Mouse (Mus musculus): Measurements from ENCODE around the gene Rps6ka1. TPM values are rescaled to one million over a fixed set of nuclear protein-coding genes. Genes with fewer than 3 reads are reported as not detected.

Rps6ka1 gene
- polyA plus RNA-seq, 1 experiment from 2014 or later, result 53.3 TPM

Other genes starting within 250 kb of the Rps6ka1 start
- gene Zdhhc18, start 237.6 kb downstream of the Rps6ka1 start, polyA plus RNA-seq (2016; fragmentation: Nextera tagmentation; extraction: Ambion mirVana), result 3.6 and 4.0 TPM in 2 replicates
- gene Pigv, start 215.2 kb downstream of the Rps6ka1 start, polyA plus RNA-seq (2016; fragmentation: Nextera tagmentation; extraction: Ambion mirVana), result 17.9 and 19.6 TPM in 2 replicates
- 42.1 and 46.6 TPM in 2 replicates for gene Arid1a, start 131.0 kb downstream of the Rps6ka1 start, polyA plus RNA-seq (2016; fragmentation: Nextera tagmentation; extraction: Ambion mirVana)
- 2,670 and 2,950 TPM in 2 replicates for gene Hmgn2, start 80.9 kb upstream of the Rps6ka1 start, polyA plus RNA-seq (2016; fragmentation: Nextera tagmentation; extraction: Ambion mirVana)
- 41.8 and 41.9 TPM in 2 replicates for gene Dhdds, start 113.1 kb upstream of the Rps6ka1 start, polyA plus RNA-seq (2016; fragmentation: Nextera tagmentation; extraction: Ambion mirVana)
- 16.7 and 46.5 TPM in 2 replicates for gene Lin28a, start 131.0 kb upstream of the Rps6ka1 start, polyA plus RNA-seq (2016; fragmentation: Nextera tagmentation; extraction: Ambion mirVana)
- gene Zfp683, start 166.0 kb upstream of the Rps6ka1 start, polyA plus RNA-seq (2016; fragmentation: Nextera tagmentation; extraction: Ambion mirVana), result not detected in 2 replicates
- 3.5 and 4.4 TPM in 2 replicates for gene Crybg2, start 173.0 kb upstream of the Rps6ka1 start, polyA plus RNA-seq (2016; fragmentation: Nextera tagmentation; extraction: Ambion mirVana)
- 2.4 and 3.9 TPM in 2 replicates for gene Cd52, start 207.3 kb upstream of the Rps6ka1 start, polyA plus RNA-seq (2016; fragmentation: Nextera tagmentation; extraction: Ambion mirVana)
- gene Ubxn11, start 214.8 kb upstream of the Rps6ka1 start, polyA plus RNA-seq (2016; fragmentation: Nextera tagmentation; extraction: Ambion mirVana), result 5.1 and 6.5 TPM in 2 replicates
- gene Sh3bgrl3, start 241.0 kb upstream of the Rps6ka1 start, polyA plus RNA-seq (2016; fragmentation: Nextera tagmentation; extraction: Ambion mirVana), result 280 and 308 TPM in 2 replicates